Mouse (Mus musculus) CH12.LX (cell line): Measurements from ENCODE around the gene Slco1a6. TPM values are rescaled to one million over a fixed set of nuclear protein-coding genes. Genes with fewer than 3 reads are reported as not detected.

ENCODE experiments used
- DNase-seq: peaks from one replicate; pipeline ENCODE4 v3.0.0-alpha.2; 2013; ENCODE audit errors: extremely low read depth
- H3K27ac ChIP-seq: 2 replicates; pipeline ENCODE4 v1.5.1; 2012; ENCODE audit warnings: low read depth, mild to moderate bottlenecking, control low read depth, moderate library complexity; ENCODE audit not compliant: insufficient read depth
- H3K27me3 ChIP-seq: replicated peaks from 2 replicates; pipeline ENCODE3; 2012; ENCODE audit warnings: inconsistent platforms
- H3K36me3 ChIP-seq, 2 experiments: replicated peaks in 1 of 2; 2 replicates each; pipeline versions ENCODE3 to v1.6.1; 2012; ENCODE audit warnings: inconsistent platforms in 1 of 2, low read length in 1 of 2, mild to moderate bottlenecking in 1 of 2, mixed read lengths in 1 of 2, moderate library complexity in 1 of 2; ENCODE audit not compliant: control insufficient read depth in 1 of 2, insufficient read depth in 1 of 2
- H3K4me1 ChIP-seq, 2 experiments: 2 replicates each; pipeline ENCODE4 v1.6.1; 2012; ENCODE audit warnings: inconsistent platforms in 1 of 2, moderate library complexity in 1 of 2; ENCODE audit not compliant: insufficient read depth in 2 of 2, control insufficient read depth in 1 of 2
- H3K4me2 ChIP-seq: 2 replicates; pipeline ENCODE4 v1.6.1; 2012; ENCODE audit warnings: low read depth, mild to moderate bottlenecking, control low read depth; ENCODE audit not compliant: poor library complexity, insufficient read depth, severe bottlenecking
- H3K4me3 ChIP-seq, 3 experiments: fragments of 150-350 bp in 1 of 3; sonication (generic) in 1 of 3; replicated peaks in 1 of 3; 2 replicates each; pipeline versions ENCODE3 to v1.5.1; 2011 to 2012; ENCODE audit warnings: low read depth in 2 of 3, low read length in 2 of 3, mild to moderate bottlenecking in 2 of 3, moderate library complexity in 2 of 3, control low read depth in 1 of 3, improper control_type of control experiment in 1 of 3, inconsistent platforms in 1 of 3, mixed read lengths in 1 of 3; ENCODE audit not compliant: poor library complexity in 1 of 3
- H3K79me2 ChIP-seq: replicated peaks from 2 replicates; pipeline ENCODE4 v1.6.1; 2012; ENCODE audit warnings: mild to moderate bottlenecking, moderate library complexity; ENCODE audit not compliant: control insufficient read depth, poor library complexity, insufficient read depth, severe bottlenecking; ENCODE audit errors: extremely low read depth
- H3K9ac ChIP-seq: 2 replicates; pipeline ENCODE4 v1.6.1; 2012; ENCODE audit warnings: low read depth, mild to moderate bottlenecking, control low read depth, moderate library complexity; ENCODE audit not compliant: insufficient read depth
- H3K9me3 ChIP-seq: replicated peaks from 2 replicates; pipeline ENCODE3; 2012; ENCODE audit warnings: low read length, inconsistent platforms, mixed read lengths
- CTCF ChIP-seq, 2 experiments: IDR thresholded peaks in 1 of 2; conservative IDR thresholded peaks in 1 of 2; 2 replicates each; pipeline ENCODE4 v1.5.1; 2011 to 2012; ENCODE audit warnings: low read depth in 2 of 2, low read length in 2 of 2, improper control_type of control experiment in 1 of 2, inconsistent platforms in 1 of 2, mild to moderate bottlenecking in 1 of 2, moderate library complexity in 1 of 2
- E2F4 ChIP-seq: IDR thresholded peaks from 2 replicates; pipeline ENCODE4 v1.6.1; 2011; ENCODE audit warnings: low read depth, low read length, improper control_type of control experiment; ENCODE audit not compliant: insufficient replicate concordance
- ELF1 ChIP-seq: IDR thresholded peaks from 2 replicates; pipeline ENCODE4 v1.6.1; 2014; ENCODE audit warnings: low read depth, mild to moderate bottlenecking, inconsistent platforms, low read length, improper control_type of control experiment
- EP300 ChIP-seq: IDR thresholded peaks from 2 replicates; pipeline ENCODE4 v1.6.1; 2011; ENCODE audit warnings: low read length, improper control_type of control experiment
- ETS1 ChIP-seq: conservative IDR thresholded peaks from 2 replicates; pipeline ENCODE4 v1.6.1; 2012; ENCODE audit warnings: low read depth, mild to moderate bottlenecking, inconsistent platforms, low read length, improper control_type of control experiment, moderate library complexity
- IRF4 ChIP-seq: IDR thresholded peaks from 2 replicates; pipeline ENCODE4 v1.6.1; 2014; ENCODE audit warnings: low read depth, mild to moderate bottlenecking, inconsistent platforms, low read length, improper control_type of control experiment
- KAT2A ChIP-seq: IDR thresholded peaks from 2 replicates; pipeline ENCODE4 v1.6.1; 2012; ENCODE audit warnings: low read length, improper control_type of control experiment, inconsistent platforms; ENCODE audit not compliant: insufficient replicate concordance
- MAFK ChIP-seq: IDR thresholded peaks from 2 replicates; pipeline ENCODE4 v1.6.1; 2011; ENCODE audit warnings: low read length, improper control_type of control experiment; ENCODE audit not compliant: insufficient replicate concordance
- MXI1 ChIP-seq: IDR thresholded peaks from 2 replicates; pipeline ENCODE4 v1.6.1; 2011; ENCODE audit warnings: mild to moderate bottlenecking, low read depth, low read length, improper control_type of control experiment
- MYC ChIP-seq: IDR thresholded peaks from 2 replicates; pipeline ENCODE4 v1.6.1; 2011; ENCODE audit warnings: low read depth, mild to moderate bottlenecking, improper control_type of control experiment, low read length
- NRF1 ChIP-seq: IDR thresholded peaks from 2 replicates; pipeline ENCODE4 v1.6.1; 2014; ENCODE audit warnings: low read depth, mild to moderate bottlenecking, inconsistent platforms, low read length, improper control_type of control experiment, moderate library complexity
- POLR2AphosphoS2 ChIP-seq: IDR thresholded peaks from 2 replicates; pipeline ENCODE4 v1.6.1; 2011; ENCODE audit warnings: low read depth, low read length, improper control_type of control experiment
- RAD21 ChIP-seq: IDR thresholded peaks from 2 replicates; pipeline ENCODE4 v1.6.1; 2011; ENCODE audit warnings: low read depth, mild to moderate bottlenecking, low read length, improper control_type of control experiment, moderate library complexity
- RCOR1 ChIP-seq: conservative IDR thresholded peaks from 2 replicates; pipeline ENCODE4 v1.6.1; 2012; ENCODE audit warnings: low read depth, mild to moderate bottlenecking, inconsistent platforms, low read length, improper control_type of control experiment
- TBP ChIP-seq: conservative IDR thresholded peaks from 2 replicates; pipeline ENCODE4 v1.6.1; 2011; ENCODE audit warnings: low read depth, low read length, improper control_type of control experiment
- ZC3H11A ChIP-seq: IDR thresholded peaks from 2 replicates; pipeline ENCODE4 v1.6.1; 2012; ENCODE audit warnings: low read depth, mild to moderate bottlenecking, inconsistent platforms, low read length, improper control_type of control experiment
- ZKSCAN1 ChIP-seq: IDR thresholded peaks from 2 replicates; pipeline ENCODE4 v1.6.1; 2012; ENCODE audit warnings: low read depth, inconsistent platforms, low read length, improper control_type of control experiment, borderline replicate concordance
- ZMIZ1 ChIP-seq: IDR thresholded peaks from 2 replicates; pipeline ENCODE4 v1.6.1; 2012; ENCODE audit warnings: low read depth, mild to moderate bottlenecking, inconsistent platforms, low read length, improper control_type of control experiment
- dilution Hi-C: fragments of 300-500 bp; cut with MboI; formaldehyde crosslinking; loops from 2 replicates; pipeline ENCODE4 v1.14.3; 2020; ENCODE audit warnings: low sequenced_read_pairs; ENCODE audit not compliant: extremely low pct_unique_long_range_greater_than_20kb, extremely low pct_ligation_motif_present
- in situ Hi-C: fragments of 300-500 bp; cut with MboI; formaldehyde crosslinking; loops from 3 replicates; pipeline ENCODE4 v1.14.3; 2019; ENCODE audit warnings: low sequenced_read_pairs, low pct_ligation_motif_present, low pct_unique_long_range_greater_than_20kb, mixed read lengths
- polyA plus RNA-seq: library from polyadenylated mRNA; unstranded; fragments of >175 nt; gene quantifications from 2 replicates; pipeline ENCODE4 v1.2.1, GENCODE M21; 2012; ENCODE audit warnings: low read depth; ENCODE audit not compliant: insufficient read length
- total RNA-seq, 2 experiments: library from RNA; depleted of rRNA; stranded (reverse); fragments of 300-350 nt in 1 of 2; fragments of >200 nt in 1 of 2; gene quantifications; 2 replicates each; pipeline ENCODE4 v1.2.3; 2012 to 2014

Slco1a6 gene
- total and polyA plus RNA-seq, 3 experiments, result 1.4 TPM; not detected in 2

GRCm38 (mm10) chr6:142045746-142046145 is 162.6 kb downstream of the Slco1a6 start:
- dilution Hi-C loops (no loop called here), in situ Hi-C loops (no loop called here)
- no peaks in the 10 kb centered on the region for H3K79me2 ChIP-seq
- no peak overlapping the region for H3K27ac ChIP-seq
- no peaks in the 10 kb centered on the region for H3K36me3 ChIP-seq
- no peak for DNase-seq
- H3K9ac ChIP-seq, result no peak overlapping the region
- no peak overlapping the region for H3K4me2 ChIP-seq
- no peaks in the 10 kb centered on the region for H3K27me3 ChIP-seq
- TF ChIP-seq RCOR1 (no peak), ZMIZ1 (no peak), MAFK (no peak), ZC3H11A (no peak), KAT2A (no peak), MYC (no peak), ELF1 (no peak), TBP (no peak), E2F4 (no peak), ZKSCAN1 (no peak), EP300 (no peak), CTCF (conservative IDR thresholded peaks at IDR 0.05 in 1 of 2, IDR thresholded peaks at IDR 0.05 in 1 of 2; ENCODE audit: low read depth in 2 of 2, low read length in 2 of 2) (no peak), ETS1 (no peak), RAD21 (no peak), MXI1 (no peak), POLR2AphosphoS2 (no peak), NRF1 (no peak), IRF4 (no peak)
- TF ChIP-seq, all 38 proteins: peak for 0
- Histone ChIP-seq H3K9me3 (peaks cover 35% of the 10 kb centered on the region), H3K4me3 (no peak overlapping the region), H3K4me1 (no peaks in the 10 kb centered on the region)

GRCm38 (mm10) chr6:142041896-142042295 is 166.4 kb downstream of the Slco1a6 start:
- Histone ChIP-seq H3K27ac (no peak overlapping the region), H3K27me3 (no peaks in the 10 kb centered on the region)
- dilution Hi-C loops, result no loop called here

More at GRCm38 (mm10) chr6:142041896-142042295, 166.4 kb downstream of the Slco1a6 start:
- H3K36me3 ChIP-seq, result no peaks in the 10 kb centered on the region
- no peak overlapping the region for H3K4me3 ChIP-seq
- H3K9ac ChIP-seq, result no peak overlapping the region
- H3K9me3 ChIP-seq, result peaks cover 33% of the 10 kb centered on the region
- in situ Hi-C loops, result no loop called here
- no peaks in the 10 kb centered on the region for H3K79me2 ChIP-seq
- no peaks in the 10 kb centered on the region for H3K4me1 ChIP-seq
- DNase-seq, result no peak
- no peak overlapping the region for H3K4me2 ChIP-seq
- no peak for TF ChIP-seq E2F4
- no peak for TF ChIP-seq NRF1
